Comparison of ENCODE assay signal across 11 mouse cellular contexts in genomic region chr11:112817829-112818650, GRCm38 (mm10). TPM values are rescaled to one million over a fixed set of nuclear protein-coding genes. Genes with fewer than 3 reads are reported as not detected.
DNase-seq lines count a peak whose midpoint lies in the region; ATAC-seq and TF ChIP-seq lines count a peak whose summit lies in the region.
"Had no signal": no experiment of that assay in that cellular context is flagged by ENCODE, and none has a peak within 500 bp of the region (broad histone marks: within the 10 kb centered on the region; RNA-seq: fewer than 3 reads in every experiment).

No protein-coding gene starts in this region.

- H3K4me2 ChIP-seq in forebrain, postnatal 0 days (ENCODE audit: low read depth): no peak overlapping the region
- no peak overlapping the region for H3K4me2 ChIP-seq in midbrain, embryonic 14.5 days (ENCODE audit: low read length)

- DNase-seq in cerebellum, postnatal 25 days: peak; percentile 18 to 46
- DNase-seq in NIH3T3 (ENCODE audit: low read depth): peak; percentile 61
- DNase-seq in forebrain, postnatal 0 days: peak; percentile 55
- peak; percentile 76 for DNase-seq in midbrain, embryonic 14.5 days
- no peak for DNase-seq in yolk sac, embryonic 10.5 days (ENCODE audit: low spot score)
- DNase-seq in urinary bladder, postnatal 4 days (ENCODE audit: low spot score in 2 of 2): no peak
- no peak for DNase-seq in spleen, adult 18-20 months
- DNase-seq: layer of hippocampus, postnatal 36 days had no signal

- no peak overlapping the region for H3K9ac ChIP-seq in forebrain, postnatal 0 days
- no peak overlapping the region for H3K9ac ChIP-seq in midbrain, embryonic 14.5 days (replicated peaks; ENCODE audit: low read length)
- H3K9ac ChIP-seq: liver, embryonic 14.5 days had no signal

- H3K27ac ChIP-seq in forebrain, postnatal 0 days (ENCODE audit: low read depth, low read length): 0 out of 2 replicates have a peak overlapping the region, but pooled peaks have one; percentile 40
- 0 out of 2 replicates have a peak overlapping the region, but pooled peaks have one; percentile 9 for H3K27ac ChIP-seq in midbrain, embryonic 14.5 days (replicated peaks; ENCODE audit: low read depth, low read length)
- H3K27ac ChIP-seq: liver, embryonic 14.5 days had no signal

- no peaks in the 10 kb centered on the region for H3K9me3 ChIP-seq in forebrain, postnatal 0 days (ENCODE audit: low read length)
- no peaks in the 10 kb centered on the region for H3K9me3 ChIP-seq in midbrain, embryonic 14.5 days (ENCODE audit: control insufficient read depth, low read length)

- H3K4me3 ChIP-seq in forebrain, postnatal 0 days (ENCODE audit: low read depth, low read length): no peak overlapping the region
- no peak overlapping the region for H3K4me3 ChIP-seq in midbrain, embryonic 14.5 days (replicated peaks; ENCODE audit: low read depth, low read length)

- peaks cover 3% of the 10 kb centered on the region; the same call in 1 of the 2 replicates for H3K4me1 ChIP-seq in forebrain, postnatal 0 days (ENCODE audit: insufficient read depth)
- peaks cover 4% of the 10 kb centered on the region; the same call in 1 of the 2 replicates for H3K4me1 ChIP-seq in midbrain, embryonic 14.5 days (ENCODE audit: control insufficient read depth, insufficient read depth, low read length)

- H3K27me3 ChIP-seq in forebrain, postnatal 0 days (ENCODE audit: insufficient read depth, low read length): no peaks in the 10 kb centered on the region
- H3K27me3 ChIP-seq in midbrain, embryonic 14.5 days (ENCODE audit: control insufficient read depth, insufficient read depth, low read length): no peaks in the 10 kb centered on the region
- H3K27me3 ChIP-seq: Patski had no signal

- H3K36me3 ChIP-seq in forebrain, postnatal 0 days (ENCODE audit: insufficient read depth): no peaks in the 10 kb centered on the region
- no peaks in the 10 kb centered on the region for H3K36me3 ChIP-seq in midbrain, embryonic 14.5 days (ENCODE audit: control insufficient read depth, insufficient read depth, low read length)

- no peak for ATAC-seq in cerebellum, adult (ENCODE audit: insufficient number of reproducible peaks, low FRiP score, low TSS enrichment)
- peak; percentile 84 for ATAC-seq in forebrain, postnatal 0 days
- ATAC-seq in midbrain, embryonic 14.5 days (ENCODE audit: low FRiP score, low TSS enrichment): peak; percentile 78
- ATAC-seq: Patski had no signal

- TF ChIP-seq CTCF in forebrain, postnatal 0 days (IDR thresholded peaks at IDR 0.05; ENCODE audit: low read depth): no peak

- 31% methylated on average over 14 of the region's 14 CpGs for WGBS in forebrain, postnatal 0 days
- 41% methylated on average over 14 of the region's 14 CpGs for WGBS in midbrain, embryonic 14.5 days

RNA-seq across cellular contexts. Expression of gene Sox9, which starts 36.0 kb away (rescaled TPM):
- total RNA-seq in forebrain, postnatal 0 days (2014; rRNA removed): 5.8 and 6.1 TPM in 2 replicates
- 29.8 and 46.6 TPM in 2 replicates for polyA plus RNA-seq in forebrain, postnatal 0 days (2015; fragmentation: Nextera tagmentation; extraction: Ambion mirVana)
- 45.5 and 62.2 TPM in 2 replicates for polyA plus RNA-seq in midbrain, embryonic 14.5 days (2014; fragmentation: Nextera tagmentation; extraction: Ambion mirVana)

Comparison
In these comparisons a context has a peak if more than half of its experiments do, and no peak if none do; other contexts are left out.
1. DNase-seq: peak in cerebellum, postnatal 25 days (2 of 2), NIH3T3 (single experiment), forebrain, postnatal 0 days (single experiment) and midbrain, embryonic 14.5 days (single experiment); none in yolk sac, embryonic 10.5 days (single experiment), urinary bladder, postnatal 4 days (0 of 2) and spleen, adult 18-20 months (0 of 2).